In genomic region chr1:35385430-35385829, GRCm38 (mm10) we compare ENCODE assay signal across 8 mouse cellular contexts.
DNase-seq lines count a peak whose midpoint lies in the region; ATAC-seq and TF ChIP-seq lines count a peak whose summit lies in the region.

No protein-coding gene starts in this region.

- H3K4me2 ChIP-seq in heart, embryonic 12.5 days = 0 out of 2 replicates have a peak overlapping the region, but pooled peaks have one; percentile 25

- no peaks in the 10 kb centered on the region for H3K27me3 ChIP-seq in C2C12 (ENCODE audit: control insufficient read depth, insufficient read depth, insufficient read length)
- H3K27me3 ChIP-seq in heart, embryonic 12.5 days (replicated peaks) = no peaks in the 10 kb centered on the region

- H3K9ac ChIP-seq in heart, embryonic 12.5 days = no peak overlapping the region

- 36% methylated on average over 9 of the region's 9 CpGs for WGBS in heart, embryonic 12.5 days
- WGBS in large intestine, adult 2 months = 12% methylated on average over 9 of the region's 9 CpGs

- peak; percentile 86 to 95 for DNase-seq in adrenal gland, adult (ENCODE audit: inconsistent age in 2 of 2, low spot score in 1 of 2)
- peak; percentile 91 for DNase-seq in embryo, embryonic 10 days (ENCODE audit: low spot score)
- DNase-seq in large intestine, adult 2 months (ENCODE audit: low read depth, low spot score) = peak; percentile 57
- peak; percentile 86 for DNase-seq in lung, postnatal 14 days
- peak; percentile 79 for DNase-seq in right cerebral cortex, postnatal 4 days

- TF ChIP-seq CTCF in C2C12 (IDR thresholded peaks at IDR 0.05; ENCODE audit: control insufficient read depth, insufficient read depth, insufficient read length) = peak; percentile 27

- H3K79me3 ChIP-seq in C2C12 (ENCODE audit: low read depth) = no peaks in the 10 kb centered on the region

- H3K36me3 ChIP-seq in C2C12 (ENCODE audit: control insufficient read depth, insufficient read depth) = no peaks in the 10 kb centered on the region
- no peaks in the 10 kb centered on the region for H3K36me3 ChIP-seq in heart, embryonic 12.5 days

- ATAC-seq in heart, embryonic 12.5 days (ENCODE audit: insufficient number of reproducible peaks, low FRiP score) = no peak
- no peak for ATAC-seq in erythroblast, adult 5-6 weeks (replicated peaks; ENCODE audit: low FRiP score, poor library complexity, severe bottlenecking)

- no peak overlapping the region for H3K27ac ChIP-seq in heart, embryonic 12.5 days (ENCODE audit: poor library complexity, severe bottlenecking)

- no peaks in the 10 kb centered on the region for H3K9me3 ChIP-seq in heart, embryonic 12.5 days (replicated peaks)

- no peaks in the 10 kb centered on the region for H3K79me2 ChIP-seq in C2C12 (ENCODE audit: control insufficient read depth, insufficient read depth)

- H3K4me1 ChIP-seq in heart, embryonic 12.5 days (replicated peaks) = no peaks in the 10 kb centered on the region

- no peak overlapping the region for H3ac ChIP-seq in C2C12 (ENCODE audit: control insufficient read depth, insufficient read length, low read depth)

- no peak overlapping the region for H3K4me3 ChIP-seq in C2C12 (ENCODE audit: insufficient read depth, poor library complexity, severe bottlenecking)
- H3K4me3 ChIP-seq in heart, embryonic 12.5 days = no peak overlapping the region

TF ChIP-seq in C2C12, 6 proteins besides CTCF, POLR2A, EP300 and RAD21:
- TF ChIP-seq MYOD1 (IDR thresholded peaks at IDR 0.05; ENCODE audit: control insufficient read depth, insufficient read length, low read depth) = no peak
- TF ChIP-seq MAX (IDR thresholded peaks at IDR 0.05) = no peak
- TF ChIP-seq CEBPB (IDR thresholded peaks at IDR 0.05; ENCODE audit: low read depth) = no peak
- TF ChIP-seq MYOG (IDR thresholded peaks at IDR 0.05; ENCODE audit: control insufficient read depth, extremely low read depth, insufficient read length) = no peak
- TF ChIP-seq USF1 (IDR thresholded peaks at IDR 0.05; ENCODE audit: low read depth) = no peak
